Mouse (Mus musculus) hematopoietic stem cell, adult 5-6 weeks (primary cell): ENCODE results near the gene Zfp398. TPM values are rescaled to one million over a fixed set of nuclear protein-coding genes. Genes with fewer than 3 reads are reported as not detected.

ENCODE experiments used
- ATAC-seq, 2 experiments: fragments of 125-278 bp in 1 of 2; replicated peaks in 1 of 2; 2 replicates each; pipeline ENCODE4 v1.8.0; 2016 to 2017; ENCODE audit warnings: inconsistent platforms in 2 of 2, mild to moderate bottlenecking in 2 of 2, moderate number of reproducible peaks in 2 of 2, low read depth in 1 of 2, moderate TSS enrichment in 1 of 2; ENCODE audit not compliant: low FRiP score in 2 of 2, poor library complexity in 2 of 2, severe bottlenecking in 2 of 2, insufficient read depth in 1 of 2, low TSS enrichment in 1 of 2
- total RNA-seq: library from RNA; stranded (forward); fragments of 172-1452, 232-1000 nt; gene quantifications from 2 replicates; pipeline ENCODE4 v1.2.3, GENCODE M21; 2017

The Zfp398 gene
- total RNA-seq, 1 experiment from 2014 or later = 24.5 TPM

DNA sequence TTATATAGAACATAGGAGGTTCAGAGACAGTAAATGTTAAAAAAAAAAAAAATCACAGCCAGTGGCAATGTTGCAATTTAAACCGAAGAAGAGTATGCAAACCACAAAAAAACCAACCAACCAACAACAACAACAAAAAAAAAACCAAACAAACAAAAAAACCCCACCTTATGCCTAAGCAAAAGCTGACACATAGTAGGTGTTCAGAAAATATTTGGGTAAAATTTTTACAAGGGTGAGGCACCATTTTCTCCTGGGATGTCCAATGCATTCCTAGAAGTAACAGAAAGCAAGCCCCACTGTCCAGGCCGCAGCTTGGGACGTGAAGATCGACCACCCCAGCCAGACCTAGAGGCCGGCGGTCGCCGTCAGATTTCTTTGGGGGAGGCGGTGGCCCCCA, 41.6 kb downstream of the Zfp398 start, which contains the start of gene Zfp282:
Zfp282 (plus strand) TSS at position 147 of the 400 bp plus-strand sequence.
- no peak for ATAC-seq

DNA sequence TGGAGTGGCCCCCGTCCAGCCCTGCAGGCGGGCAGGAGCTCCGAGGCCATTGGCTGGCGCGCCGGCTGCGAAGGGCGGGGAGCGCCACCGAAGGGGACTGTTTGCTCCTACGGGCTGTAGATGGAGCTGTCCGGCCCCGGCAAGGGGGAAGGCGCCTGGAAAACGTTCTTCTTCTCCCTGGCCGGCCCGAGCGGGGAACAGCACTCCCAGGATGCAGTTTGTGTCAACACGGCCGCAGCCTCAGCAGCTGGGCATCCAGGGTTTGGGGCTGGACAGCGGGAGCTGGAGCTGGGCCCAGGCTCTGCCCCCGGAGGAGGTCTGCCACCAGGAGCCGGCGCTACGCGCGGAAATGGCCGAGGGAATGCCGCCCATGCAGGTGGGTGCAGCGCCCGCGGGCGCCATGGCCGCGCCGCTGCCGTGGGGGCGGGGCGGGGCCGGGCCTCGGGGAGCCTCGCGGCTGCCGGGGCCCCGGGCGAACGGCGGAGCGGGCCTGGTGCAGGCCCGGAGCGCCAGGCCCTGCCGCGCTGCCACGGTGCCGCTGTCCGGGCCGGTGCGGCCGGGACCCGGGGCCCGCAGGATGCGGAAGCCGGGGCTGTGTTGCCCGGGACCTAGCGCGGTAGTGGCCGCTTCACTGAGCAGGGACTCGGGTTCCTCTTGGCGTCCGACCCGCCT, 42.1 kb downstream of the Zfp398 start:
- peak; percentile 90 to 97 for ATAC-seq

DNA sequence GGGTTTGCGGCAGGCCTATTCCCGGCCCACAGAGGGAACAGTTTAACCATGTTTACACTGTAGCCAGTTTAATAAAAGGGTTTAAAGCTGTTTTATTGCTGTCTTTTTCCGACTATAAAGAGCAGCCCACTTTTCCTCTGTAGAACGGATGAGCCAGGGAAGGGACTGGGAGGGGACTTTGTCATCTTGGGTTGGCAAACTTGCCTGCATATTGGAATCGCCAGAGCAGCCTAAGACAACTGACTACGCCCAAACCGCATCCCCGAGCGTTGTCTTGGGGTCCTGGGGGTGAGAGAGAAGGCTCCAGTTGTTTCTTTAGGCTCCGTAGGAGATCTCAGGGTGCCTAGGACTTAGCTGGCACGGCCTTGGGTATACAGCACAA, 42.7 kb downstream of the Zfp398 start:
- ATAC-seq = 0 out of 4 replicates have a peak, but pooled peaks of 1 of the 2 experiments have one; percentile 13

DNA sequence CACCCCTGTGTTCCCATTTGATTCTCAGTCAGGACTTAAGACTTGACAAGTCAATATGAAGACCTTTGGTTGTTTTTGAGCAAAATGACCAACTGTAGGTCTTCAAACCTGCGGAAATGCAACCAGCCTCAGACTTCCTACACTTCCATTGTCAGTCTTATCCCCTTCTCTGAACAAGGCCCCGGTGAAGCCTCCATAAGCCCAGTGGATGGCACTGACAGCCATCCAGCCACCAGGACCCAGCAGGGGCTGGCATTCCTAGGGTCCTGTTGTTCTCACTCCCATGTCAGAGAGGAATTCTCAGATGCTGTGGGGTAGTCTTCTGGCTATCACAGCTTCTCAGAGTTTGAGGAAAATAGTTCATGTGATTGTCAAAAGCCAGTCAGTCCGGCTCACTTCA, 43.1 kb downstream of the Zfp398 start:
- ATAC-seq = no peak

DNA sequence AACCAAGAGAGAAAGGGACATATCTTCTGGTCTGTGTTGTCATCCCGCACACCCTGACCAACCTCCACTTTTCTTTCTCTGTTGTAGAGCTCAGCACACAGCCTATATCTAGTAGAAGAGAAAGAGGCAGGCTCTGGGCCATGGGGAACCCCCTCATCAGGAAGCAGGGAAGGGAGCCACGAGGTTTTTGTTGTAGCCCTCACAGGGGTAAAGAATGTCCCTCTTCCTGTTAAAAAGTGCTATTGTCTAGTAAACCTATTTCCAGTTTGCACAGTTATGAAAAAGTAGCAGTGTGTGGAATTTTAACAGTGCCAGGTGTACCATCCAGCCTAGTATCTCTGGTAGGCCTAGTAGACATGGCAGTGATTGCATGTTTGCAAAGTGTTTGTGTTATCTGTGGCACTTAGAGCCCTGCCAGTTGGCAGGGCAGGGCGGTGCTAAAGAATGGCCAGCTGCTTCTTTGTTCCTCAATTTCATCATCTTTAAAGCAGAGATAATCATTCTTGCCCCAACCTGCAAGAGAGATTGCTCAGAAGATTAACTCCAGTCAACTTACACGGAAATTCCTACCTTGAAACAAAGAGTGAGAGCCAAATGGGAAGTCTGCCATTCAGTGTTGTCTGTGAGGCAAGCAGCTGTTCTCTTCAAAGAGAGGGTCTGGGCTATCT, 43.7 kb downstream of the Zfp398 start:
- ATAC-seq = no peak

DNA sequence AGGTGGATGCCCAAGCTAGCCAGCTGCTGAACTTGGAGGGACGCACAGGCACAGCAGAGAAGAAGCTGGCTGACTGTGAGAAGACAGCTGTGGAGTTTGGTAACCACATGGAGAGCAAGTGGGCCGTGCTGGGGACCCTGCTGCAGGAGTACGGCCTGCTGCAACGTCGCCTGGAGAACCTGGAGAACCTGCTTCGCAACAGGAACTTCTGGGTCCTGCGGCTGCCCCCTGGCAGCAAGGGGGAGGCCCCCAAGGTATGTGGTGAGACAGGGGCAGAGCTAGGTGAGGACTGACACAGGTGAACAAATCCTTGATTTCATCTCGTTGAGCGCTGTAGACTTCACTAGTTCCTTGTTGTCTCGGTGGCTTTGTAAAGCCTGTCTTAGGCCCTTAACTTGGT, 44.7 kb downstream of the Zfp398 start:
- no peak for ATAC-seq

DNA sequence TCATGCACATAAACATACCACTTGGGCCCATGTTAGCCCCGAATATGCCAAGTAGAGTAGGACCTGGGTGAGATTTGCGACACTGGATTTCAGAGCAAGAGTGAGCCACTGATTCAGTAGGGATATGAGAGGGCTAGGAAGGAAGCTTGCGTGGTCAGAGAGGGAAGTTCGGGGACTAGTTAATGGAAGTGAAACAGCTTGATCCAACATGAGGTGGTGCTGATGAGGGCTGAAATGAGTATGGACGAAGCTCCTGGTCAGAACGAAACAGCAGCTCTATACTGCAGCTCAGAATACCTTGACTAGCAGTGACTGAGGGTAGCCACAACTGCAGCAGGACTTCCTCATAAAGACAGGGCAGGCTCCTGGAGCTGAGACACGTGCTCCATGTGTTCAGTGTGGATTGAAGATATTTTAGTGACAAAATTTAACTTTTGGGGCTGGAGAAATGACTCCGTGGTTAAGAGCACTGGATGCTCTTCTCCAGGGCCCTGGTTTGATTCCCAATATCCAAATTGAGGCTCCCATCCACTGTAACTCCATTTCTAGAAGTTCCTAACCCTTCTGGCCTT, 53.4 kb downstream of the Zfp398 start:
- ATAC-seq = no peak

DNA sequence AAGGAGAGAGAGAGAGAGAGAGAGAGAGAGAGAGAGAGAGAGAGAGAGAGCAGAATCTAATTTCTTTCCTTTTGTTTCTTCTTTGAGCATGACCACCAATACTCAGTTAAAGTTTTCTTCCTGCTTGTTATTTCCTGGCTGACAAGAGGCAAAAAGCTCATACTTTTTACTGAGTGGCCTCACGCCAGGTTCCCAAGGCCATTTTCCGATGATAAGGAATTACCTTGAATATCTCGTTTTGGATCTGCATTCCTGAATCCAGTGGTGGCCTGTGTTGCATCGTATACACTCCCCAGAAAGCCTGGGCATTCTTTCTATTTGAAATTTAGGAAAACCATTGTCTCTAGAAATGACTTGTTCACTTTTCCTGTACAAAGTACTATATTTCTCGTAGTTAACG, 64.0 kb downstream of the Zfp398 start:
- no peak for ATAC-seq

DNA sequence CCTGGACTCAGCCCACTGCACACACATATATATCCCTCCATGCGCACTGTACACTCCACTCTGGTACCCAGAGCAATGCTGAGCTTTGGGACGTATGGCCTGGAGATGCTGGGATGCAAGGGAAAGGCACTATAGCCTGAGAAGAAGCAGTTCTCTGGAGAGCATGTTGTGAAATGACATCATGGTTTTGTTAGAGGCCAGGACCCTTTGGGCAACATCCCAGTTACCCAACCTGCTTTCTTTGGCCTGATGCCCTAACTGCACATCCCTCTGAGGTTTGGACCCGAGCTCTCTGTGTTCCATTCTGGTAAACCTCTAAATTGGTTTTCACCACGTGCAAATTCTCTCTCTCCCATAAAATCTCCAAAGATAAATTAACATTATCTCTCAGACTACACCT, 68.1 kb downstream of the Zfp398 start:
- ATAC-seq = no peak

DNA sequence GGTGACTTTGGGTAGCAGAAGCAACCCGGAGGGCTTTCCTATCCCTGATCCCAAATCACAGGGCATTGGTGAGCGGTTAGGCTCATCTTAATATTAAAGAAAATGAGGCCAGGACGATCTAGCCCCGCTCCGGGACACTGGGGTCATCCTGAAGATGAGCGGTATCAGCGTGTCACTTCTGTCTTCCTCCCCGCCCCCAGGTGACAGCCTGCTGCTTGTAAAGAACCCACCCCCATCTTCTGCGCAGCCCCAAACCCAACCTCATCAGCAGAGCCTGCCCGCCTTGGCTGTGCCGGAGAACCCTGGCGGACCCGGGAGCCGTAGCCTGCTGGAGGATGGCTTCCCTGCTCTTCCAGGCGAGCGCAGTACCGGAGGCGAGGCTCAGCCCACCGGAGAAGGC, 68.9 kb downstream of the Zfp398 start:
- ATAC-seq = no peak

DNA sequence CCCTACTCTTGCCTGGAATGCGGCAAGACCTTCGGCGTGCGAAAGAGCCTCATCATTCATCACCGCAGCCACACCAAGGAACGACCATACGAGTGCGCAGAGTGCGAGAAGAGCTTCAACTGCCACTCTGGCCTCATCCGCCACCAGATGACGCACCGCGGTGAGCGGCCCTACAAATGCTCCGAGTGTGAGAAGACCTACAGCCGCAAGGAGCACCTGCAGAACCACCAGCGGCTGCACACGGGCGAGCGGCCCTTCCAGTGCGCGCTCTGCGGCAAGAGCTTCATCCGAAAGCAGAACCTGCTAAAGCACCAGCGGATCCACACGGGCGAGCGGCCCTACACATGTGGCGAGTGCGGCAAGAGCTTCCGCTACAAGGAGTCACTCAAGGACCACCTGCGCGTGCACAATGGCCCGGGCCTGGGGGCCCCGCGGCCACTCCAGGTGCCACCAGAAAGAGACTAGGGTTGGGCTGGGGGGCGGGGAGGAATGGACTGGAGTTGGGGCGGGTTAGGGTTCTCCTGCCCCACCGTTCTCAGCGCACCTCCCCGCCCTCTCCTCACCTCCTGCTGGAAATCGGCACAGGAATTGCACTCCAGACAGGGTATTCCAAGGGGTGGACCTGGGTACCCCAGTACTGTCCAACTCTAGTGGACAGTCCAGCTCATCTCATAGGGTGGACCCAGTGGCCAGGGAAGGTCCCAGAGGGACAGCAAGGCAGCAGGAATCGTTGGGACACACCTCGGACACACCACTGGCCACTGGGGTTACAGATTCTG, 69.6 kb downstream of the Zfp398 start:
- ATAC-seq = no peak

DNA sequence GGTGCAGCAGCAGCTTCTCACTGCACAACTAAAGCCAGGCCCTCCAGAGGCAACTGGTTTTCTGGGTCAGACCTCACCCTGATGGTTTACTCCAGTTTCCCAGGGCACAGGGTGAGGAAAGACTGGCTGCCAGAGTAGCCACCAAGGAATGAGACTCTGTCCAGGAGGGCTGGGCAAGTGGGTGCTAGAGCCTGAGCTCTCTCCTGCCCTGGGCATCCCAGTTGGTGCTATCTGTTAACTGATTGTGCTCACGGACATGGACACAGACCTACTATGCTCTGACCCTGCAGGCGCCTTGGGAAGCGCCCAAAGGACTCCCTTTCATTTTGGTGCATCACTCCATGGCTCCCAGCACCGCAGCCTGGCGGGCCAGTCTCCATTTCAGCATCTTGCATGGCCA, 70.9 kb downstream of the Zfp398 start:
- ATAC-seq = no peak

DNA sequence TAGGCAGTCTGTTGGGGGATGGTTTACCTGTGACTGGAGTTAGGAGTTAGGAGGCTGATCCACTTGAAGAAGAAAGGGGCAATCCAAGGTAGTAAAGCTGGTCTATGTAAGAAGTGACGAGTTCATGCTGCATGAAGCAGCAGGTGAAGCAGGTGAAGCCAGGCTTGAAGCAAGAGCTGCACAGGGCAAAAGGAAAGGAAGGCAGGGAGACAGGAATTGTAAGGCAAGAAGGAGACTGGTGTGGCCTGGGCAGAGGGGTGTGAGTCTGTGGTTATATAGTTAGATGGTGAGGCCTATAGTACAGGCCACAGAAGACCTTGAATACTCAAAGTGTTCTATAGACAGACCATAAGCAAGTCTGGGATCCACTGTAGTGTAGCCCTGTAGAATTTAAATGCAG, 73.5 kb downstream of the Zfp398 start:
- ATAC-seq = no peak

DNA sequence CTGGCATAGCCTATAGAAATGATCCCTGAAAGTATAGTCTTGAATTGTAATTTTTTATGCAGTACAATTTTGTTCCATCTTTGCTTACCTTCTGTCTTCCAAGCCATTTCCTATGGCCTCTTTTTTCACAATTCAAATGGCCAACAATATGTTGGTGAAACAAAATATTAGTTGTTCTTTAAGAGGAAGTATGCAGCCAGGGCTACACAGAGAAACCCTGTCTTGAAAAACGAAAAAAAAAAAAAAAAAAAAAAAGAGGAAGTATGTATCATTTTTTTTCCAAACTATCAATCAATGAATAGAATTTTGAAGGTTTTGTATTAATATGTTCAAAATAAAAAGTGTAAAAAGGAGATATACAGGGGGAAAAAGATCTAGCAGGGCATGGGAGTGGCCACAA, 76.2 kb downstream of the Zfp398 start:
- ATAC-seq = peak in 1 of 2 experiments; percentile 32; a peak in 1 of 4 replicates

DNA sequence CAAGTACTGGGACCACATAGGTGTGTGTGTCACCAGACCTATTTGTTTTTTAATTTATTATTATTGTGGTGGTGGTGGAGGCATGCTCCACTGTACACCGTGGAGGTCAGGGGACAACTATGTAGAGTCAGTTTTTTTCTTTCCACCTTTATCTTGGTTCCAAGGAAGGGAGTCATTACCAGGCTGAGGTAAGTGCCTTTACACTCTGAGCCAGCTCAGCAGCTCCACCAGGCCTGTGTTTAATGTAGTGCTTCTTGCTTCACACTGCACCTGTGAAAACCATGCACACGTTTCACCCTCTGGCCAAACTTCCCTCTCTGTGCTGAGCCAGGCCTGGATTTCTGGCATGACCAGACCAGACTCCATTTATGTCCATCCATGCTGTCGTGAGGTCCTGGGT, 77.5 kb downstream of the Zfp398 start:
- ATAC-seq = no peak

DNA sequence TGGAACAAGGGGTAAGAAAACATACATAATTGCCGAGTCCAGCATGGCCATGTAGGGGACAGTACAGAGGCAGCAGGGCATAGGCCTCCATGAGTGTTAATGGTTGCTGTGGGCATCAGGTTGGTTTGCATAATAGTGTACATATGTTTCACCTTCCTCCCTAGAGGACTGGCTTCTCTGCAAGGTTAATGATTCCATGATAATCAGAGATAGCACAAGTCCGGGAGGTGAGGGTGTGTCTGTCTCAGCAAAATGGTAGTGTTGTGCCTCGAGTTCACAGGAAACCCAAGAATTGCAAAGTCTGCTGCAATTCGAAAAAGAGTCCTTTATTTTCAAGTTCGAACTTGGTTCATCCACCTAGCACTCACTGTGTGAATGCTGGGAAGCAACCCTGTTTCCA, 81.6 kb downstream of the Zfp398 start:
- ATAC-seq = no peak

DNA sequence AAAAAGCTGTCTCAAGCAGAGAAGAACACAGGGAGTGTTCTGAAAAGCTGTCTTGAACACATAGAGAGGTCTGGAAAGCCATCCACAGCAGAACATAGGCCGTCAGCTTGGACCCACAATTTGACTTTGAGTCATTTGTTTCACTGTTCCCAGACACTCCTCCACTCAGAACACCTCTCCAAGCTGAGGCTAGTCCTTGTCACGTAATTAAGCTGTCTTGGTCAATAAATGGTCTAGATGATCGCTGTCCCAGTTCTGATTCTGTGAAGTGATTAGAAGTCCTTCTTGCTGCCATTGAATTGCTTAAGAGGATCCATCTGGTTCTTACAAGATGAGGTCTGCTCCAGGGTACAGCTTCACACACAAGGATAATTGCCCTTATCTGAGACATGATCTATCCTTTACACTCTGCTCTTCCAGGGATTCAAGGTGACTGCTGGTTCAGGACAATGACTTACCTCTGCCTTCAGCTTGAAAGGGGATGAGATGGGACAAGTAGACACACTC, 83.4 kb downstream of the Zfp398 start:
- ATAC-seq = no peak
